Mouse (Mus musculus) c-Kit-negative CD71-positive TER-119-positive erythroid progenitor cells, embryonic 14.5 days (primary cell): Measurements from ENCODE around the gene Sptbn1.

ENCODE experiments used
- DNase-seq: peaks from one replicate; pipeline ENCODE4 v3.0.0-alpha.2; 2013; ENCODE audit warnings: low read depth, low spot score

The Sptbn1 gene

DNA sequence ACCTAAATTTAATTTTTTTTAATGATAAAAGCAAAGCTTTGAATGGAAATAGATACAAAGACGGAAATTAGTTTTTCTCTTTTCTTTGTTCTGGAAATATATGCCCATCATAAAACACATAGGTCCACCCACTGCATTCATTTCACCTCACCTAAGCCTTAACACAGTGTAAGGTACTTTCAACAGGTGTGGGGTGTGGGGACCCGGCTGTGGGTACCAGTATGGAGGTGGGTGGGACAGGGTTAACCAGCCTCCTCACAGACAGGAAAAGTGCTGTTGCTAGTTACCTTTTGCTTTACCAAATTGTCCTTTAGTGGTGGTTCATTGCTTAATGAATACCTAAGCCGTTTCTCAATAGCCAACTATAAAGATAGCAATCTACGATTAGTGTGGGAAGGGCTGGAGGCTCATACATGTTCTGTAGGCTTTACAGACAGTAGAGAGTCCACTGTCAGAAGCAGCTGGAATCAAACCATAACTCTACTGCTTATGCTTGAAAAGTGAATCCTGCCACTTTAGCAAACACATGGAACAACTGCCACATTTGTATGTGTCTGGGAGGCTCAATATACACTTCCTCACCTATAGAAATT lies 96.3 kb downstream of the Sptbn1 start:
- DNase-seq = no peak

DNA sequence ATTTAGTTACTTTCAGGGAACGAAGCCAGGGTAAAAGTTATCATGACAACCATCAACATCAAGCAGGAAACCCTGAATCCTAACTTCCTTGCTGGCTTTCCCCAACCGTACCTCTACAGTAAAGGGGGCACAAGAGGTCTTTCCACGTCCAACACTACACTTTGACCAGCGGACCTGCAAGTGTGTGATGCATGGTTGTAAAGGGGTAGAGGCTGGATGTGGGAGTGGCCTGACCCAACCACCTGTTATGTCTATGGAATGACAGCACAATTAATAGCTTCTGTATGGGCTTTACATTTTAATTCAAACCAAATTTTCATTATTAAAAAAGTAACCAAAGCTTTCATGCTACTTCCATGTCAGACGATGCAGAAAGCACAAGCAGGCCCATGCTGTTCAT lies 96.8 kb downstream of the Sptbn1 start:
- no peak for DNase-seq

DNA sequence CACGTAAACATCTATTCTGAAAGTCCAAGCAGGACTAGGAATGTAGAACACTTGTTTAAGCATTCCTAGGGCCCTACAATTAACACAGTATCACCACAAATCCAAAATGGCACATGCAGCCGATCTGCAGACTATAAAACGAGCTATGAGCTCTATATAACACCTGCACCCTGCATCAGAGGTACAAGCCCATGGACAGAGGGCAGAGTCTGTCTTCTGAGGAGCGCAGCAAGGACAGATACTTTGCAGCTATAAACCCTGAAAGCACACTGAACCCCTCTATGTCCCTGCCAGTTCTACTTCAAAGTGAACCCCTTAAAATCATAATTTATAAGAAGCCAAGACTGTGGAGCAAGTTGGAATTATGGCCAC lies 101.4 kb downstream of the Sptbn1 start:
- no peak for DNase-seq

DNA sequence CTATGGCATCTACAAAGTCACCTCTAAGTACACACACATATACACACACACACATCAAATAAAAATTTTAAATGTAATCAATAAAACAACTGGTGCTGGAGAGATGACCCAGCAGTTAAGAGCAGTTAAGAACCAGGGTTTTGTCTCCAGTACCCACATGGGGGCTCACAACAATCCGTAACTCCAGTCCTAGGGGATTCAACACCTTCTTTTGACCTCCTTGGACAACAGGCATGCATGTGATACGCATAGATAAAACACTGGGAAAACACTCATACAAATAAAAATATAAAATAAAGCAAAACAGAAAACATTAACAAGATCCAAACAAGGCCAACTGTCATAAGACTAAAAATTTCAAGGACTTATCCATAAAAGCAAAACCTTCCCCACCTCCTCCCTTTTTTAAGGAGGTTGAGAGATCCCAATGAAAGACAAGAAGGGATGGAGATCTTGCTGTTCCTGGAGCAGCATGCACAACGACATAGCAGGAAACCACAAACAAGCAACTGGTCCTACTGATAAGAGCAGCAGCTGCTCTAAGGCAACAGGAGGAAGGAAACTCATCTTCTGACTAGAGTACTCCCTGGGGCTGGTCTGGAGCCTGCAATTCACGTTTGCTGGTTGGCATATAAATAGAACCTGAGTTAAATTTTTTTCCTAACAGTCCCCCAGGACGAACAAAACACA lies 102.0 kb downstream of the Sptbn1 start:
- DNase-seq = peak; percentile 34

DNA sequence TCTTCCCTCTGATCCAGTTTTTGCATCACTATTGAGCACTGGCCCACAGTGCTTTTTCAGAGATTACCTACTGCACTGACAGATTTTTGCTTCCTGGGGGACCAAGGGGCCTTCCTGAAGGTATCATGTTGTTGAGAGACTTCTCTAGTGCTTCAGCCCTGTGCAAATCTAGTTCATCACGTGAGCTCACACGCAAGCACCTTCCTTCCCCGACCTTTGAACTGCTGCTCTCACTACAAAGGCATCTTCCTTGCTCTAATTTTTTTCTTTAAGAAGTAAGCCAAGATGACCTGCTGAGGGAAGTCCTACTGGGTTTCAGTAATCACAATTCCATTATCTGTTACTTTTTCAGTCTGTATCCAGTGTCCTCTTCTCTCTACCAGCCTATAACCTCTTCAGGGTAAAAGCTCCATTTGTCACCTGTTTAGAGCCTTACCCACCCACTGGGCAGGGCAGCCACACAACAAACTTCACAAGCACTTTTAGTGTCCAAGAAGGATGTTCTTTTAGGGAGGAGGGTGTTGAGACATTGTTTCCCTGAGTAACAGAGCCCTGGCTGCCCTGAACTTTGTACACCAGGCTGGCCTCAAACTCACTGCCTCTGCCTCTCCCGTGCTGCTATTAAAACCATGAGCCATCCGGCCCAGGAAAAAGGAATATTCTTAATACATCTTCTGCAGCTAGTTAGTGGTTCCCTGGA lies 103.3 kb downstream of the Sptbn1 start:
- no peak for DNase-seq

DNA sequence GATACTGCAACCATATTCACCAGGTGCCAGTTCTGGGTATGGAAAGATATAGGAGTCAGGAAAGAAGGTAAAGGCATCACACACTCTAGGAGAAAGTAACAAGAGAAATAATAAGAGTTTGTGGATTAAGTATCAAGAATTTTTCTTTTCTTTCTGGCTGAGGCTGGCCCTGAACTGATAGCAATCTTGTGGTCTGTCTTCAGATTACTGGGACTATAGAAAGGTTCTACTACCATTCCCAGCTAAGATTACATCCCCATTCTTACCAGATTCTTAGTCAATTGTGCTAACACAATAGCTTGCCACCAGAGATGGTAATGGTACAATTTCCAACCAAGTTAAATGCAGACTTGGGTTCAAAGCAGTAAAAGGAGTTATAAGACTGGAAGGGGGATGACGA lies 104.1 kb downstream of the Sptbn1 start:
- DNase-seq = no peak

DNA sequence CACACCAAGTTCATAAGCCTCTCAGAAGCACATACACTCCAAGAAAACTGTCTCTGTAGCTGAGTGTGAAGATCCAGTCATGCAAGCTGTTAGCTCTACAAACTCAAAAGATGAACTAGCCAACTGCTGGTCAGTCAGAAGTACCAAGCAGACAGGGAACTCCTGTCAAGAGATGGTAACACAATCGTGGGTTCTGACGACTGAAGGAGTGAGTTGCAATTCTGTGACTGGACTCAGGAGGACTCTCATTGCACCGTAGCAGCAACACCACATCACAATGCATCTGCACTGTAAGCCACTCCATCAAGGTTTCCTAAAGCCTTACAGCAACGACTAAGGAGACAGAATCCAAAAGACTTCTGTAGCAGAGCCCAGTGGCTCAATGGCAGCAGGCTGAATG lies 104.9 kb downstream of the Sptbn1 start:
- DNase-seq = no peak

DNA sequence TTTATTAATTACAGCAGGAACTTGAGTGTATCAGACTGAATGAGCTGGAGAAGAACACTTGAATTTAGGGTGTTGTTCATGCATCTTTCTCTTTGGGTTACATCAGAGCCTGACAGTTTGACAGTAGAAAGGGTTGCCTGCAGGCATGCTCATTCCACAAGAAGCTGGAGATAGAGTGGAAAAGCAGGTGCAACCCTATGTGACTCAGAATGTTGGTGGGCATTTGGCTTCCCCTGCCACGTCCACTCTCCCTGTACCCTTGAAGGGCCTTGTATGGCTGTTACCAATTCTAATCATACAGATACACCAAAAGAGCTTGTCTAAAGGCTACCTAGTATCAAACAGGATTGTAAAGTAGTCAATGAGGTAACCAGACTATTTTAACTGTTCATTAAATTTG lies 106.2 kb downstream of the Sptbn1 start:
- no peak for DNase-seq

DNA sequence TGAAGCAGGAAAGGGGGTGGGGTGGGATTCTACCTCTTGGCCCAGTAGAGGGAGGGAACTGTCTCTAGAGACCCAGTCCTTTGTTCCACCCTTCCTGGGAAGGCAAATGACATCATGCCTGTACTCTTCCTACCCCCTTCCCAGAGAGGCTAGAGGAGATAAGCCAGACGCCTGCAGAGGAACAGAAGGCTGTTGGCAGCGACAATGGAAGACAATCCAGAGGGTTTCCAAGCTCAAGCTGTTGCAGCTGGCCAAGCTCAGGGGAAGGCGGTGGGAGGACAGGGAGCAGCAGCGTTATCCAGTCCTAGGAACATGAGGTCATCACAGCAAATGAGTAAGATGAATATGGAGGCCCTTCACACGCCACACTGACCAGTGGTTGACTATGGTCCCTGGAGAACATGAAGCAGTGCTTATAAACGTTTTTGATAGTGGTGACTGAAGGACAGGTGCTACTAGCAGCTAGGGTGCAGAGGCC lies 106.8 kb downstream of the Sptbn1 start:
- no peak for DNase-seq

DNA sequence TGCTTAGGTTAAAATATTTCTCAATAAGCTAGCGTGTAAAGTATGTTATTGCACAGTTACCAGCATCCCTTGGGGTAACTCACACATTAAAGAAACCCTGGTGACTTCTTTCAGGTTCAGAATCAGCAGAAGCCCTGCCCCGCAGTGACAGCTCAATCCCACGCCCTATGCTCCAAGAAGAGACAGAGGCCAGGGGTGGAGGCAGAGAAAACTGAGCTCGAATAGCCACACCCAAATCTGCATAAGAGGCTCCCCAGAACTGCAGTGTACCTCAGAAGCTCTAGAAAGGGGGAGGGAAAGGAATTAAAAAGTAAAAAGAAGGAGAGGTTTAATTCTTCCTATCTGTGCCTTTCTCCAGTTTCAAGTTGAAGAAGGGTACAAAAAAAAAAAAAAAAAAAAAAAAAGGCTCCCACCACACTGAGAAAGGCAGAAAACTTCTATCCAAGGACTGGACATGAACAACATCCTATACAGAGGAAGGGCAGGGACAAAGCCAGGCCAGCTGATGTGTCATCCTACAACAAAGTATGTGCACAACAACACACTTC lies 107.3 kb downstream of the Sptbn1 start:
- DNase-seq = peak; percentile 36

DNA sequence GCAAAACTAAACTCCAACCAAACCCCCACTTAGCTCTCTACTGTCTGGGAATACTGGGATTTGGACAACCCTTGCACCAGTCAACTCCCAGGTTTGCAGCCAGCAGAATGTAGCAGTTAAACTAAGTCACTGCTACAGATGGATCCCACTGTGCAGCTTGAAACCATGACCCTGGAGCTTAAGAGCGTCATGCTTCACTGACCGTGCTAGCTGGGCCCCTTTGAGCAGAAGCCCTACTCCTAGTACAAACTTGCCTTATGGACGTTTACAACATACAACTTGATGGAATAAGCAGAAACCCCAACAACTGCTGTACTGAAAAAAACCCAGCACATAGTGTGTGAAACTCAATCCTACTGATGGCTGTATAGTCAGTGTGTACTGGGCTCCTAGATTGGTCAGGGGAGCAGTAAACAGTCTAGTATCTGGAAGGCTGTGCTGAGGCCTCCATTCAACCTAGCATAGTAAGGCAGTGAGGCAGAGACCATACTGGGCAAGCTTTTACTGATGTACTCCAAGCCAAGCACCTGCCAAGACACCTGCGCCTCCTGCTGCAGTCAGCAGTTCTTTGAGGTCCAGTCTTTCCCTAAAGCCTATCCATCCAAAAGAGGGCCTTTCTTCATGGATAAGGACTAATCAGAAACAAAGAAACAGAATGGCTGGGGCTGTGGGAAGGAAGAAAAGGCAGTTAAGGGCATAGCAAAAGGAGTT lies 108.3 kb downstream of the Sptbn1 start:
- no peak for DNase-seq

DNA sequence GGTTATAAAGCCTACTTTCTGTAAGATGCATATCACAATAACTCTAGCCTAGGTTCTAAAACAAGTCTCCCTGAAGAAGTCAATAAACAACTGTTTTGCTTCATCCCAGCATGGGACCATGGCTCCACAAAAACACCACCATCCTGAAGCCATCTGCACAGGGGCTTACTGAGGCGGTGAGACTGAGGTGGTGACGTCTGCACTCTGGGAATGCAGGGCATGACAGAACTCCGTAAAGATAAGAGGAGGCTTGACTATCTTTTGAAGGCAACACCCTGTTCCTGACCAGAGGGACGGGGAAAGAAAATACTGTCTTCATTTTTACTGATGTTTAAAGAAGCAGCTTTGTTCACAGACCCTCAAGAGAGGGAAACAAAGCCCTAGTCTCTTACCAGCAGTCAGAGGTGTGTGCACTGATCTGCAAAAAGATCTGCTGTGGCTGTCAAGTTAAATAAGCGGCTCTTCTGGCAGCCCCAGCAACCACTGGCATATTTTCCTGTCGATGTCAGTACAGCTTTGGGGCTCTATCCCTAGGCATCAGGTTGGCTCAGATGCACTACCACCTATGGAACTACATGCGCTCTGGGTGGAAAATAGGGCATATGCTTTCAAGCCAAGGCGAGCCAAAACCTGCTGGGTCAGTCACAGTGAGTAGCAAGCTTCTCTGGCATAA lies 109.8 kb downstream of the Sptbn1 start:
- DNase-seq = peak; percentile 19

DNA sequence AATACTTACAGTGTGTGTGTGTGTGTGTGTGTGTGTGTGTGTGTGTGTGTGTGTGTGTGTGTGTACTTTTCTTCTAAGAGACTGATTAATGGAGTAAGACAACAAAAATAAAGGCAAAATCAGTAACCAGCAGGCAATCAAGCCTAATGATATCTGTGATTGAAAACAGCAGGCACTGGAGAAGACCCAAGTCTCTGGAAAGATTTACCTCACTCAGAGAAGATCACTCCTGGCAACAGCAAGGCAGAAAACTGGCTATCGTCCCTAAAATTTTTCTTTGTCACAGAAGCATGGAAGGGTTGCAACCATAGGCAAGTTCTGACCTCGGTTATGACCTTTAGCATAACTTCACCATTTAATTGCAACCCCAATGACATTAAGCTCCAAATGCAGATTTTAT lies 112.1 kb downstream of the Sptbn1 start:
- no peak for DNase-seq

DNA sequence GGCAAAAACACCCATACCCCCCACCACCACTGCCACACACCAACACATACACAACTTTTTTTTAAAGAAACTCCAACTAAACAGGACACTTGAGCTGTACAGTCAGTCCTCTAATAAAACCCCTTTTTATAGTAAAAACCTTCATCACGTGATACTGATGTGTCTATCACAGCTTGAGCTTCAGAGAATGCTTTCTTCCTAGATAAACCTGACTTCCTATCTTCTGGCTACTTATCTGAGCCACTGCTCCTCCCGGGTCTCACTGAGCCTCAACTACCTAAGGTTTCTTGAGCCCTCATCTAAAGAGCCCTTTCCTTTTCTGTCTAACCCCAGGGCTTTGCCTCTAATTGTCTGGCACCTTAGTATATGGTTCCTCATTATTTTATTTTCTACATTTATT lies 113.0 kb downstream of the Sptbn1 start:
- DNase-seq = no peak

DNA sequence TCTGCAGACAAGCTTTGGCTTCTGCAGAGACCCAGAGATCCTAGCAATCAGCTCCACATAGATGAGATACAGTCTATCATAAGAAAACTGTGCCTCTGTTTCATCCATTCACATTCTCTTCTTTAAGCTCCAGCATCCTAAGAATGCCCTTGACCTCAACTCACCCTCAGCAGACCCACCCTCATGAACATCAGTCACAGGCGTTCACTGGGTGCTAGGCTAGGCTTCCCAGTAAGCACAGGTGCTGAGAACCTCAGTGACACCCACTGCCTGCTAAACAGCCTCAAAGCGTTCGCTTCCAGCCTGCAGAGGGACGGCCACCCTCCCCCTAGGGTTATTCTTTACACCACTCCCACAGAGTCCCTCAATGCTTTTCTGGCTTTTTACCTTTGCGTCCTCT lies 119.1 kb downstream of the Sptbn1 start:
- no peak for DNase-seq

DNA sequence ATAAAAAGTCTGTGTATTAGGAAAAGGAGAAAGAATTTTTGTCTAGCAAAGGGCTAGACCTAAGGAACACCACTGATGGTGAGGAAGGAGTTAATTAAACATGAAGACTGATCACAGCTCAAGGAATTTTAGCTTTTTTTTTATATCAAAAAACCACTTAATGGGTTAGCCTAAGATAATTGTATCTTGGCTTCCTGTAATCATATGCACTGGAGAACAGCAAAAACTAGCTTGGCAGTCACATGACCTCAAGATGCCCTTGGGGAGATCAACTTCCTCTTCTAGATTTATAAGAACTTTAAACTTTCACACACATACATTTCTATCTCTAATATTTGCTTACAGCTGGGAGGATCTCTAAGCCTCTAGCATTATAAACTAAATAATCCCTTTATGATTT lies 119.6 kb downstream of the Sptbn1 start:
- no peak for DNase-seq

DNA sequence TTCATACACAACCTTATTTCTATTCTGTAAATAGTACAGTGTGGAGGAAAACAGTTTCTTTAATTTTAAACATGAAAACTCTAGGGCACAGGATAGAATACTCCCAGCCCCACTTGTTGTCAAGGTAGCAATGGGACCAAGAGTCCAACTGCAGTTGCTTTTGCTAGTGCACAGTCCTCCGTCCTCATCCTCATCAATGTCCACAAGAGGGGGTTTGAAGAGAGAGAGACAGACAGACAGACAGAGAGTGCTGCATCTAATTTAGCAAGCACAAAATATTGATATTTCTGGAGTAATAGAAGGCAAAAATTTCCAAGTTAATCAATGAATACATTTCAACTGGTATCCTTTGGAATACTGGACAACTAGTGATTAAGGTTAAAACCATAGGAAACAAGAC lies 120.1 kb downstream of the Sptbn1 start:
- no peak for DNase-seq

DNA sequence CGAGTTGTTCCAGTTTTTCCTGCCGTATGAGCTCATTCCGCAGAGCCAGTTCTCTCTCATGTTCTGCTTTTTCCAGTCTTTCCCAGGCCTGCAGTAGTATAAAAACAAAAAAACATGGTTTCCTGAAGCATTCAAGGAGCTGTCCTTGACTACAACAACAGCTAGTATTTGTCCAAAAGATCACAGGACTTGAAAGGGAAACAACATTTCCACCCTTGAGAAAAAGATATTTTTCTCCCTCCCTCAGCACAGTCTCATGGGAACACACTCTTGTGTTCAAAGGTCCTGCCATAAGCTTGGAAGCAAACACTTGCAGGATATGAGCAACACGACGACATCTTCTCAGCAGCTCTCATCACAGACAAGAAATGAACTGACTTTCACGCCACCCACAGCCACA lies 124.9 kb downstream of the Sptbn1 start:
- DNase-seq = no peak

DNA sequence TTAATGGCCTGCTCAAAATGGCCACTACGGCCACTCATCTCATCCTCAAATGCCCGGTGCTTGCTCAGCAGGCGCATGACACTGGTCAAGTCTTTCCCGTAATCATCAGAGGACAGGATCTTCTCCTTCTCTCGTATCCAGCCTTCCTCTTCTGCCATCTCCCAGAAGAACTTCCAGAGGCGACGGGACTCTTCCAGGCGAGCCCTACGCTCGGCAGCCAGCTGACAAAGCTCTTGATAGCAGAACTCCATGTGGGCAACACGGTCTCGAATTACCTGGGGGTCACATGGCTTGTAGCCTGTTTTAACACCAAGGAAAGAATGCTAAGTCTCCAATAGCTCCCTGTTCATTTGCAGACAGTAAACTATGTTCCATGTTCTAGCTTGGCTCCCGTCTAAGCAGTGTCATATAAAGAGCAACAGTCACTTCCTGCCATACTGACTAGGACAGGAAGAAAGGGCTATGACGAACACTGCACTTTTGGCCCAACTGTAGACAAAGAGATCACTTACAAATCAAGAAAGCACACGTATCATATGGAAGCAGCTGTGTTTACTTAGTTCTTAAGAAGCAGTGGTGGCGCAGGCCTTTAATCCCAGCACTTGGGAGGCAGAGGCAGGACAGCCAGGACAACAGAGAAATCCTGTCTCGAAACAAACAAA lies 128.7 kb downstream of the Sptbn1 start:
- DNase-seq = no peak

DNA sequence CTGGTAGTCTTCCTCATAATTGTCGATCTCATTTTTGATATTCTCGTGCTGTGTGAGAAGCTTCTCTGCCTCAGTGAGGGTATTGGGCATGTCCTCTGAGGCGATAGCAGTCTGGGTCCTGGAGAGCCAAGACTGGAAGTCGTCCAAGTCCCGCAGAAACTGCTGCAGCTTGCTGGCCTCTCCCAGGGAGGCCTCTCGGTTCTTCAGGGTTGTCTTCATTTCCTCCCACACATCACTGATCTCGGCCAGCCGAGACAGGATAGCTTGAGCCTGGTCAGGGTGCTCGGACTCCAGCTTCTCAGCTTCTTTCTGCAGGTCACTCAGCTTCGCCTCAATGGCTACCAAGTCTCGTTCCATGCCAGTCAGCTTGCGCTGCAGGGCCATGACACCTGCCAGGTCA lies 130.9 kb downstream of the Sptbn1 start:
- no peak for DNase-seq

DNA sequence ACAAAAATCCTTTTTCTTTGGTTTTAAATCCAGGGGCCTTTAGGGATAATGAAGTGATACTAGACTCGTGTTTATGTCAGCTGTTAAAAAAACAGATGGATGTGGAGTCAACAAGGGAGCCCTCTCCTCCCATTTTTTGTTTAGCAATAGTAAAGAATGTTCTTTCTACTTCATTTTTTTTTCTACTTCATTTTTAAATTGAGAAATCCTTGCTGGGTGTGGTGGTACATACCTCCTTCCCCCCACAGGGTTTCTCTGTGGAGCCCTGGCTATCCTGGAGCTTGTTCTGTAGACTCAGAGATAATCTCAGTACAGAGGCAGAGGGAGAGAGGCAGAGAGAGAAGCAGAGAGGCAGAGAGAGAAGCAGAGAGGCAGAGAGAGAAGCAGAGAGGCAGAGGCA lies 133.9 kb downstream of the Sptbn1 start:
- DNase-seq = no peak
